Mouse (Mus musculus) embryonic facial prominence, embryonic 11.5 days (tissue): ENCODE measurements at regions not wholly inside any gene's neighbourhood (a gene's known extent, or its start where the extent isn't known, plus 50 kb on each side); places are given as distances from the start of the nearest gene placed in this dataset.

Experiments
- ATAC-seq: fragments of 200-750 bp; cut with Nextera tagmentation; replicated peaks from 2 replicates; pipeline ENCODE4 v1.8.0; 2017; ENCODE audit warnings: low read depth; ENCODE audit not compliant: insufficient number of reproducible peaks, low FRiP score, low TSS enrichment
- DNase-seq: peaks from one replicate; pipeline ENCODE4 v3.0.0-alpha.2; 2015; ENCODE audit warnings: low spot score
- H3K27ac ChIP-seq: fragments of 300-500 bp; sonication (generic); replicated peaks from 2 replicates; pipeline ENCODE4 v1.5.1; 2014; ENCODE audit warnings: mild to moderate bottlenecking, low read depth, low read length, control low read depth
- H3K27me3 ChIP-seq: fragments of 300-500 bp; sonication (generic); 2 replicates; pipeline ENCODE4 v1.6.1; 2014; ENCODE audit warnings: mild to moderate bottlenecking, low read length, moderate library complexity, mixed read lengths; ENCODE audit not compliant: control insufficient read depth, insufficient read depth
- H3K36me3 ChIP-seq: fragments of 300-500 bp; sonication (generic); replicated peaks from 2 replicates; pipeline ENCODE4 v1.6.1; 2014; ENCODE audit warnings: low read depth, mild to moderate bottlenecking, low read length, moderate library complexity, mixed read lengths; ENCODE audit not compliant: control insufficient read depth, insufficient read depth
- H3K4me1 ChIP-seq: fragments of 300-500 bp; sonication (generic); 2 replicates; pipeline ENCODE4 v1.6.1; 2014; ENCODE audit warnings: low read length, mixed read lengths; ENCODE audit not compliant: control insufficient read depth, insufficient read depth
- H3K4me2 ChIP-seq: fragments of 300-500 bp; sonication (generic); 2 replicates; pipeline ENCODE4 v1.6.1; 2014; ENCODE audit warnings: low read depth, mild to moderate bottlenecking, control low read depth, low read length, moderate library complexity
- H3K4me3 ChIP-seq: fragments of 300-500 bp; sonication (generic); 2 replicates; pipeline ENCODE4 v1.5.1; 2014; ENCODE audit warnings: low read depth, low read length, control low read depth
- H3K9ac ChIP-seq: fragments of 300-500 bp; sonication (generic); replicated peaks from 2 replicates; pipeline ENCODE4 v1.6.1; 2014; ENCODE audit warnings: mild to moderate bottlenecking, control low read depth, low read length
- H3K9me3 ChIP-seq: fragments of 300-500 bp; sonication (generic); replicated peaks from 2 replicates; pipeline ENCODE4 v1.6.1; 2016; ENCODE audit warnings: mild to moderate bottlenecking, low read length, inconsistent platforms, mixed read lengths; ENCODE audit not compliant: control insufficient read depth
- WGBS: fragments of 180-500 bp; shearing (Covaris S2); extraction: QIAGEN DNeasy Blood & Tissue Kit; methylation state at CpG from one replicate; pipeline ENCODE4 v1.1.7; 2014; 5-methylcytosine and 5-hydroxymethylcytosine counted together

DNA sequence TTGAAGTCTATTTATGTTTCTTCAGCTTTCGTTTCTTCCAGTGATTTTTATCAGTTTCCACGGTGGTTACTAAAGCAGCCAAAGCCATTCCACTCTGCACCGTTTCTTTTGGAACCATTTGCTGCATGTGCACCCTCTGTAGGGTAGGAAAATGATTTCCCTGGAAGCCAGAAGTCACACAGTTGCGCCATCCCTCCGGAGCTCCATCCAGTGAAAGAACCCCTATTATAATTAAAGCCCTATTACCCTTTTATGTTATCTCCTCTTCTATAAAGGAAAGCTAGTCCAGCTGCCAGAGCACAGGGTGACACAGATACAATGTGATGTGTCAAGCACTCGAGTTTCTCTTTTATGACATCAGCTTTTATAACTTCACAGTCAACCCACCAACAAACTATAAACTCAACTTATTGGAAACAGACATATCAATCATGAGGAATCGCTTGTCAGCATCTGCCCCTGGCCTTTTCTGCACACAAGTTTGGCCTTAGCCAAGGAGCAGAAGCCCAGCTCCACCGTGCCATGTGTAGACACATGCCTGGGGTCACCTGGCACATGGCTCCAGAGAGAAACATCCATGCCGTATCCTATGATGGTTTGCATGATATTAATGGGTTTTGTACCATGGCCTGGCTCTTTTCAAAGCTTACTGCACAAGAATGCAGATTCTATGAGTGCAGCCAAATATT lies 106.3 kb downstream of the Snx19 start:
- Histone ChIP-seq H3K36me3 (no peaks in the 10 kb centered on the region), H3K4me3 (no peak overlapping the region), H3K27me3 (no peaks in the 10 kb centered on the region), H3K9ac (no peak overlapping the region), H3K4me1 (no peaks in the 10 kb centered on the region), H3K4me2 (no peak overlapping the region), H3K9me3 (no peaks in the 10 kb centered on the region), H3K27ac (no peak overlapping the region)
- no peak for ATAC-seq
- WGBS = 75% methylated on average over 9 of the region's 9 CpGs
- DNase-seq = no peak

DNA sequence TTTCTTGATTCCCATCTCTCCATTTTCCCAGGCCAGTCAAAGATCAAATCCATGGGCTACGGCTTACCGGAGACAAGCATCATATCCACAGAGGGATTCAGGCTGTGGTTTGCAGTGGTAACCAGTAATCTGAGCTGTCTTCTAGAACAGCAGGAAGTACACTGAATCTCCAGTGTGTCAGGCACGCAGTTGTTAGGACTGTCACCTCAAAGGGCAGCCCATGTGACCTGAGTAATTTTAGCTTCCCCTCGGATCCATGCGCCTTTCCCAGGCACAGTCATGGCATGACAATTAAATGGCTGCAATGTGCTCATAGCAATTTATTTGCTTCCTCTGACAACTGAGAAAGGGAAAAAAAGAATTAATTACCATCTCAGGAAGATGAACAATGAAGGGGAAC lies 98.2 kb downstream of the Snx19 start:
- ATAC-seq (no peak), DNase-seq (no peak)
- H3K36me3 ChIP-seq = no peaks in the 10 kb centered on the region
- H3K27me3 ChIP-seq = no peaks in the 10 kb centered on the region
- WGBS = 33% methylated on average over 5 of the region's 5 CpGs
- no peak overlapping the region for H3K27ac ChIP-seq
- no peak overlapping the region for H3K4me3 ChIP-seq
- H3K9me3 ChIP-seq = no peaks in the 10 kb centered on the region
- no peak overlapping the region for H3K9ac ChIP-seq
- H3K4me2 ChIP-seq = no peak overlapping the region
- peaks cover 5% of the 10 kb centered on the region for H3K4me1 ChIP-seq

DNA sequence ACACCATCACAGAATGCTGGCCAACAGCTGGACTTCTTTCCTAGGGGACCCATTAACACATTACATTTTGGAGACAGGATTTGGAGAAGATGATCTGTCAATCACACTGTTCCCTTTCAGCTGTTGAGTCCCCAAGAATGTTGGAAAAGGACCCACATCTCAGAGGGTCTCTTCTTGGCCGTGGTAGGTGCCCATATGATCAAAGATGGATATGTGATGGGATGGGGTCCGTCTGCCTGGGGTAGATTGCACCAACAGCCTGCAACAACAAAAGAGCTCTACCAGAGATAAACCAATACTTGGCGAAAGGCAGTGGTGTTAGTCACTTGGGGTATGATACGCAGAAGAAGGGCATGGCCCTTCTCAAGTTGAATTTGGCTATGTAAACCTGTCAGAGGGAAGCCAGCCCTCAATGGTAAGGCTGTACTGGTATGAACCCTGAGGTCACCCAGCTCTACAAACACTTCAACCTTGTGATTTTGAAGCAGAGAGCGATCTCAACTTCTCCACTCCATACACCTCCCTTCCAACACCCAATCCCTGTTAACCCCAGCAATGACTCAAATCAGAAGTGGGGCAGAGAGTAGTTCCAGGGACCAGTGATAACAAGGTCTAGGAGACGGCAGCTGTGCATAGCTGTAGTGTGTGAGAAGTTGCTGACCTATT lies 97.6 kb downstream of the Snx19 start:
- no peak overlapping the region for H3K9ac ChIP-seq
- no peak overlapping the region for H3K4me3 ChIP-seq
- DNase-seq (no peak), ATAC-seq (no peak)
- H3K4me2 ChIP-seq = no peak overlapping the region
- 80% methylated on average over 6 of the region's 6 CpGs for WGBS
- H3K27me3 ChIP-seq = no peaks in the 10 kb centered on the region
- peaks cover 5% of the 10 kb centered on the region for H3K4me1 ChIP-seq
- H3K9me3 ChIP-seq = no peaks in the 10 kb centered on the region
- no peaks in the 10 kb centered on the region for H3K36me3 ChIP-seq
- no peak overlapping the region for H3K27ac ChIP-seq

DNA sequence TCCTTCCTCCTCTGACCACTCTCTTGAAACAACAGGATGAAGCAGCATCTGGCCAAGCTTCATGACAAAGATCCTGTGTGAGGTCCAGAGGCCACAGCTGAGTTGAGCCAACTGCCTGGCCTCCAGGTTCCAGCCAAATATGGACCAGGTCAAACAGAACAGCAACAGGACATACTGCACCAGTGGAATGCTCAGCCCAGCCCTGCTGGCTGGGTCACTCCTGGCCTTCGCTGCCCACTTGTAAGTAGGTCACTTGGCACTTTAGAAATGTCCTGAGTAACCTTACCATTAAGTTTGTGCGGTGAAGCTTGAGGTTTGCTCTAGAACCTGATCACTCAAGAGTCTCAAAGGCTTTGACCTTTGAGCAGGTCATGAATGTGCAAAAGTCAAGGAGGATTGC lies 96.9 kb downstream of the Snx19 start:
- WGBS = 96% methylated on average over 2 of the region's 2 CpGs
- Histone ChIP-seq H3K4me3 (no peak overlapping the region), H3K27me3 (no peaks in the 10 kb centered on the region), H3K4me1 (peaks cover 5% of the 10 kb centered on the region), H3K9ac (no peak overlapping the region), H3K9me3 (no peaks in the 10 kb centered on the region), H3K4me2 (no peak overlapping the region), H3K27ac (no peak overlapping the region), H3K36me3 (no peaks in the 10 kb centered on the region)
- ATAC-seq (no peak), DNase-seq (no peak)

DNA sequence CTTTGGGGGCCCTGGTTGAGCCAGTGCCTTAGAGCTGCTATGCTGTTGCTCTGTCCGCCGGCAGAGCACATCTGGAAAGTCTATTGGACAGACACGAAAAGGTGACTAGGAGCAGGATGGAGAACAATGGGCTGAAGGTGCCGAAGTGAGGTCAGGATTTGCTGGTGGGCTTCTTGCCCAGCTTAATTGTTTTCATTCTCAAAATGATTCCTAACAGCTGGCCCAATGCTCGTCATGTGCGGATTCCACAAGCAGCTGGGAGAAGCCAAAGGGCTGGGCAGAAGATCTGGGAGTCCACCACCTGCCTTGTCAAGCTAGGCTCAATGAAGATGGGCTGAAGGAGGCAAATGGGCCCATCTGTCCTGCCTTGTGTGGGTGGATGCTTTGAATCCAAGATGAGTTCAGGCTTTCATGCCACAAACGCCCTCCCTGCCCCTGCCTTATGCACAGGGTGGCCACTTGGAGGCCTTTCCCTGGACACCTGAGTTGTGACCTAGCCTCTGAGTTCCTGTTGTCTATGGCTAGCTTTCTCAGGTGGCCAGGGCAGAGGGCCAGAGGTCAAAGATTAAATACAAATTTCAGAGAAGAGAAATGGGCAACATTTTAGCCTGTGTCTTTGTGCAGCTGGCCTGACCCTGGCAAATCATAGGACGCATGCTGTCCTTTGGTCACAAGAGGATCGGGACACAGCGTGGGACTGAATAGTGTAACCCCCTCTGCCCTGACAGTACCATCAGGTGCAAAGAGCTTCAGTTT lies 95.9 kb downstream of the Snx19 start:
- Histone ChIP-seq H3K9me3 (no peaks in the 10 kb centered on the region), H3K27me3 (no peaks in the 10 kb centered on the region), H3K4me2 (no peak overlapping the region), H3K36me3 (no peaks in the 10 kb centered on the region), H3K9ac (no peak overlapping the region), H3K4me3 (no peak overlapping the region), H3K4me1 (peaks cover 5% of the 10 kb centered on the region), H3K27ac (no peak overlapping the region)
- 68% methylated on average over 10 of the region's 10 CpGs for WGBS
- DNase-seq = no peak
- ATAC-seq = no peak

DNA sequence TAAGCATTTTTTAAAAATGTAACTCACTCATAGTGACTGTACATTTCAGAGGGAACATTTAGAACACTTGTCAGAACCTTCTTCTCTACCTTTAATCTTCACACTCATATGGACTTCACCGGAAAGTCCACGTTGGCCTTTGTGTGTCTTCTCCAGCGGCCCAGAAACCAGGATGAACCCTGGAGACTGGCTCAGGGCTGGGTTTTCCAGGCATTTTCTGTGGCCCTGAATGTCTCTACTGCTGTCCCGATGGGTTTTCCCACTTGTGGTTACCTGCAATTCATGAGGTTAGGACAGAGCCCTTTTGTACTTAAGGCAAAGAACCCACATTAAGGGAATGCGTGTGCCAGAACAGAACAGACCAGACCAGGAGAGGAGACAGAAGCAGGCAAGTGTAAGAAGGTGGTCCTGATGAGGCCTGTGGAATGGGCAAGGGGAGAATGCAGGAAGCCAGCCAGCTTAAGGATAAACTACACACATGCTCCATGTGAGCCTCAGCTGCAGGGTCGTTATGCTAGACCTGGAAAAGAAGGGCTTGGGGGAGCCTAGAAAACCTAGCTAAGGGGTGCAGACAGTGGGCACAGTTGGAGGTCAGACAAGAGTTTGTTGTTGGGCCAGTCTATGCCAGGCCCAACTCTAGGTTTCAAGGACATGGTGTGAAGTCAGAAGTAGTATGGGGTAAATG lies 94.8 kb downstream of the Snx19 start:
- no peak for ATAC-seq
- 54% methylated on average over 6 of the region's 6 CpGs for WGBS
- Histone ChIP-seq H3K4me2 (no peak overlapping the region), H3K27ac (peak overlapping the region; percentile 47; the same call in 1 of the 2 replicates), H3K4me1 (peaks cover 5% of the 10 kb centered on the region), H3K36me3 (no peaks in the 10 kb centered on the region), H3K27me3 (no peaks in the 10 kb centered on the region), H3K4me3 (no peak overlapping the region), H3K9me3 (no peaks in the 10 kb centered on the region), H3K9ac (no peak overlapping the region)
- no peak for DNase-seq

DNA sequence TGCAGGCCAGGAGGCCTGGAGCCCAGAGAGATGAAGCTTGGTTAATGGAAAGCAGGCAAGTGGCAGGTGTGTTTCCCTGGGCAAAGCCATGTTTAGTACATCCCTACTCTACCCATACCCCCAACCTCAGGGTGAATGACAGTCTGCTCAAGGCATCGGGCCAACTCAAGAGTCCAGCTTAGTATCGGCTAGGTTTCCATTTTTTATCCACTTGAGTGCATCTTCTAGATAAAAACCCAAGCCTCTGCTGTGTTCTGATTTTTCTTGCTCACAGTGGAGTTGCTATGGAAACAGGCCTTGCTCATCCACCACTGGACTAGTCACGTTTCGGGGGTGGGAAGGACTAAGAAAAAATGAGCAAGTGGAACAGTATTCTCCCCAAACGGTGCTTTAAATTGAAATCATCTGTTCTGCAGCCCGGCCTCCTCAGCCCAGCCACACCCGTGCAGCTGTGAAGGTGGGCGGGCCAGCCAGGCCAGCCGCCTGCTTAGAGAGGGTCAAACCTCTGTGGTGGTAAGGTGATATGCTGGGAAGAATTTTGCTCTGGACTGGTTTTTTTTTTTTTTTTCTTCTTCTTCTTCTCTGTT lies 94.0 kb downstream of the Snx19 start:
- no peaks in the 10 kb centered on the region for H3K36me3 ChIP-seq
- H3K4me3 ChIP-seq = no peak overlapping the region
- peak; percentile 92 for DNase-seq
- H3K9ac ChIP-seq = no peak overlapping the region
- ATAC-seq = peak; percentile 94
- no peaks in the 10 kb centered on the region for H3K27me3 ChIP-seq
- H3K4me1 ChIP-seq = peaks cover 5% of the 10 kb centered on the region
- H3K9me3 ChIP-seq = no peaks in the 10 kb centered on the region
- WGBS = 23% methylated on average over 9 of the region's 9 CpGs
- H3K27ac ChIP-seq = no peak overlapping the region; the same call in 1 of the 2 replicates
- no peak overlapping the region for H3K4me2 ChIP-seq
